Mouse (Mus musculus): ENCODE results near the gene Bpifb3. TPM values are rescaled to one million over a fixed set of nuclear protein-coding genes. Genes with fewer than 3 reads are reported as not detected.

The Bpifb3 gene
- polyA plus RNA-seq, 1 experiment from 2014 or later, result not detected

- Histone ChIP-seq H3K9ac (ENCODE audit: low read depth, low read length) (no peak overlapping the region), H3K27ac (ENCODE audit: low read depth, low read length) (no peak overlapping the region), H3K9me3 (ENCODE audit: control insufficient read depth, low read length) (no peaks in the 10 kb centered on the region), H3K4me3 (ENCODE audit: low read depth, low read length) (no peak overlapping the region), H3K27me3 (replicated peaks; ENCODE audit: control insufficient read depth, insufficient read depth, low read length) (no peaks in the 10 kb centered on the region), H3K4me1 (replicated peaks; ENCODE audit: control insufficient read depth, insufficient read depth, low read length) (no peaks in the 10 kb centered on the region), H3K36me3 (ENCODE audit: control insufficient read depth, insufficient read depth, low read length) (no peaks in the 10 kb centered on the region), H3K4me2 (no peak overlapping the region)
- DNase-seq (ENCODE audit: low spot score) (peak; percentile 36), ATAC-seq (replicated peaks; ENCODE audit: low FRiP score) (no peak)
- 45% methylated on average over 3 of the region's 3 CpGs for WGBS
Measured at GRCm38 (mm10) chr2:153929871-153930413, 11.9 kb downstream of the Bpifb3 start.

GRCm38 (mm10) chr2:153931125-153931524 is 13.1 kb downstream of the Bpifb3 start:
- H3K36me3 ChIP-seq (ENCODE audit: control insufficient read depth, insufficient read depth, low read length), result no peaks in the 10 kb centered on the region
- no peaks in the 10 kb centered on the region for H3K27me3 ChIP-seq (replicated peaks; ENCODE audit: control insufficient read depth, insufficient read depth, low read length)
- 80% methylated on average over 6 of the region's 6 CpGs for WGBS
- DNase-seq (ENCODE audit: low spot score), result no peak
- no peak overlapping the region for H3K9ac ChIP-seq (ENCODE audit: low read depth, low read length)
- no peak for ATAC-seq (replicated peaks; ENCODE audit: low FRiP score)
- H3K27ac ChIP-seq (ENCODE audit: low read depth, low read length), result no peak overlapping the region
- no peaks in the 10 kb centered on the region for H3K9me3 ChIP-seq (ENCODE audit: control insufficient read depth, low read length)
- H3K4me1 ChIP-seq (replicated peaks; ENCODE audit: control insufficient read depth, insufficient read depth, low read length), result no peaks in the 10 kb centered on the region
- H3K4me3 ChIP-seq (ENCODE audit: low read depth, low read length), result no peak overlapping the region
- H3K4me2 ChIP-seq, result no peak overlapping the region

GRCm38 (mm10) chr2:153933311-153933710 is 15.3 kb downstream of the Bpifb3 start:
- Histone ChIP-seq H3K4me3 (ENCODE audit: low read depth, low read length) (no peak overlapping the region), H3K9me3 (ENCODE audit: control insufficient read depth, low read length) (no peaks in the 10 kb centered on the region), H3K4me2 (no peak overlapping the region), H3K9ac (ENCODE audit: low read depth, low read length) (no peak overlapping the region), H3K27me3 (replicated peaks; ENCODE audit: control insufficient read depth, insufficient read depth, low read length) (no peaks in the 10 kb centered on the region), H3K4me1 (replicated peaks; ENCODE audit: control insufficient read depth, insufficient read depth, low read length) (no peaks in the 10 kb centered on the region), H3K27ac (ENCODE audit: low read depth, low read length) (no peak overlapping the region), H3K36me3 (ENCODE audit: control insufficient read depth, insufficient read depth, low read length) (no peaks in the 10 kb centered on the region)
- no peak for DNase-seq (ENCODE audit: low spot score)
- no peak for ATAC-seq (replicated peaks; ENCODE audit: low FRiP score)
- WGBS, result 71% methylated on average over 6 of the region's 6 CpGs

GRCm38 (mm10) chr2:153935348-153935747 is 17.3 kb downstream of the Bpifb3 start:
- H3K36me3 ChIP-seq (ENCODE audit: control insufficient read depth, insufficient read depth, low read length), result no peaks in the 10 kb centered on the region
- WGBS, result 82% methylated on average over 6 of the region's 6 CpGs
- H3K4me3 ChIP-seq (ENCODE audit: low read depth, low read length), result no peak overlapping the region
- ATAC-seq (replicated peaks; ENCODE audit: low FRiP score), result no peak
- H3K27me3 ChIP-seq (replicated peaks; ENCODE audit: control insufficient read depth, insufficient read depth, low read length), result no peaks in the 10 kb centered on the region
- H3K9ac ChIP-seq (ENCODE audit: low read depth, low read length), result no peak overlapping the region
- DNase-seq (ENCODE audit: low spot score), result no peak
- no peaks in the 10 kb centered on the region for H3K9me3 ChIP-seq (ENCODE audit: control insufficient read depth, low read length)
- no peak overlapping the region for H3K27ac ChIP-seq (ENCODE audit: low read depth, low read length)
- no peaks in the 10 kb centered on the region for H3K4me1 ChIP-seq (replicated peaks; ENCODE audit: control insufficient read depth, insufficient read depth, low read length)
- no peak overlapping the region for H3K4me2 ChIP-seq

- Histone ChIP-seq H3K4me1 (replicated peaks; ENCODE audit: control insufficient read depth, insufficient read depth, low read length) (no peaks in the 10 kb centered on the region), H3K36me3 (ENCODE audit: control insufficient read depth, insufficient read depth, low read length) (no peaks in the 10 kb centered on the region), H3K27ac (ENCODE audit: low read depth, low read length) (no peak within 1 kb of the TSS), H3K4me3 (ENCODE audit: low read depth, low read length) (no peak within 1 kb of the TSS), H3K4me2 (no peak within 1 kb of the TSS), H3K27me3 (replicated peaks; ENCODE audit: control insufficient read depth, insufficient read depth, low read length) (no peaks in the 10 kb centered on the region), H3K9ac (ENCODE audit: low read depth, low read length) (no peak within 1 kb of the TSS), H3K9me3 (ENCODE audit: control insufficient read depth, low read length) (no peaks in the 10 kb centered on the region)
- ATAC-seq (replicated peaks; ENCODE audit: low FRiP score), result no peak
- WGBS, result 69% methylated on average over 5 of the region's 5 CpGs
- DNase-seq (ENCODE audit: low spot score), result no peak
Measured at GRCm38 (mm10) chr2:153937843-153938242, 19.8 kb downstream of the Bpifb3 start, which contains the start of gene Bpifb4. Gene Bpifb4, plus strand, starts transcription at chr2:153938212.

GRCm38 (mm10) chr2:153943537-153943936 is 25.5 kb downstream of the Bpifb3 start:
- WGBS, result 44% methylated on average over 3 of the region's 3 CpGs
- no peak overlapping the region for H3K9ac ChIP-seq (ENCODE audit: low read depth, low read length)
- no peak overlapping the region for H3K4me3 ChIP-seq (ENCODE audit: low read depth, low read length)
- H3K4me2 ChIP-seq, result no peak overlapping the region
- H3K27ac ChIP-seq (ENCODE audit: low read depth, low read length), result no peak overlapping the region
- DNase-seq (ENCODE audit: low spot score), result peak; percentile 50
- no peaks in the 10 kb centered on the region for H3K27me3 ChIP-seq (replicated peaks; ENCODE audit: control insufficient read depth, insufficient read depth, low read length)
- ATAC-seq (replicated peaks; ENCODE audit: low FRiP score), result no peak
- H3K4me1 ChIP-seq (replicated peaks; ENCODE audit: control insufficient read depth, insufficient read depth, low read length), result no peaks in the 10 kb centered on the region
- H3K36me3 ChIP-seq (ENCODE audit: control insufficient read depth, insufficient read depth, low read length), result no peaks in the 10 kb centered on the region
- no peaks in the 10 kb centered on the region for H3K9me3 ChIP-seq (ENCODE audit: control insufficient read depth, low read length)

DNA sequence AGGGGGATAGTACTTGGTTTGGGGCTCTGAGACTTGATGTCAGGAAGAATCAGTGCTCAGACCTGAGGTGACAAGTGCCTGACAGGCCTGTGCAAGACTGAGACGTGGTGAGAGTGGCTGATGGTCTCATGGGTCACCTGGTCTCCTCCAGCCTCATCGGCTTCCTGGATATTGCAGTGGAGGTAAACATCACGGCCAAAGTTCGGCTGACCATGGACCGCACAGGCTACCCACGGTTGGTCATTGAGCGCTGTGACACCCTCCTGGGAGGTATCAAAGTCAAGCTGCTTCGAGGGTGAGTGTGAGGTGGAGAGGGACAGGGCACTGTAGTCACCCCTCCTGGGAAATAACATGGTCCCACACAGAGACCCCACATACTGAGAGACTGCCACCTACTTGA is 26.5 kb downstream of the Bpifb3 start:
- WGBS, result 65% methylated on average over 8 of the region's 8 CpGs
- H3K4me3 ChIP-seq (ENCODE audit: low read depth, low read length), result no peak overlapping the region
- no peak overlapping the region for H3K9ac ChIP-seq (ENCODE audit: low read depth, low read length)
- no peaks in the 10 kb centered on the region for H3K27me3 ChIP-seq (replicated peaks; ENCODE audit: control insufficient read depth, insufficient read depth, low read length)
- H3K27ac ChIP-seq (ENCODE audit: low read depth, low read length), result no peak overlapping the region
- H3K9me3 ChIP-seq (ENCODE audit: control insufficient read depth, low read length), result no peaks in the 10 kb centered on the region
- ATAC-seq (replicated peaks; ENCODE audit: low FRiP score) (peak; percentile 55; the same call in 1 of the 2 replicates), DNase-seq (ENCODE audit: low spot score) (no peak)
- no peaks in the 10 kb centered on the region for H3K4me1 ChIP-seq (replicated peaks; ENCODE audit: control insufficient read depth, insufficient read depth, low read length)
- H3K4me2 ChIP-seq, result no peak overlapping the region
- no peaks in the 10 kb centered on the region for H3K36me3 ChIP-seq (ENCODE audit: control insufficient read depth, insufficient read depth, low read length)

GRCm38 (mm10) chr2:153952897-153953296 is 34.9 kb downstream of the Bpifb3 start:
- Histone ChIP-seq H3K4me1 (replicated peaks; ENCODE audit: control insufficient read depth, insufficient read depth, low read length) (no peaks in the 10 kb centered on the region), H3K27ac (ENCODE audit: low read depth, low read length) (no peak overlapping the region), H3K36me3 (ENCODE audit: control insufficient read depth, insufficient read depth, low read length) (no peaks in the 10 kb centered on the region), H3K27me3 (replicated peaks; ENCODE audit: control insufficient read depth, insufficient read depth, low read length) (no peaks in the 10 kb centered on the region; the same call in 1 of the 2 replicates), H3K4me3 (ENCODE audit: low read depth, low read length) (no peak overlapping the region), H3K9ac (ENCODE audit: low read depth, low read length) (no peak overlapping the region), H3K4me2 (no peak overlapping the region), H3K9me3 (ENCODE audit: control insufficient read depth, low read length) (no peaks in the 10 kb centered on the region)
- WGBS, result 27% methylated on average over 6 of the region's 6 CpGs
- ATAC-seq (replicated peaks; ENCODE audit: low FRiP score) (no peak), DNase-seq (ENCODE audit: low spot score) (no peak)

DNA sequence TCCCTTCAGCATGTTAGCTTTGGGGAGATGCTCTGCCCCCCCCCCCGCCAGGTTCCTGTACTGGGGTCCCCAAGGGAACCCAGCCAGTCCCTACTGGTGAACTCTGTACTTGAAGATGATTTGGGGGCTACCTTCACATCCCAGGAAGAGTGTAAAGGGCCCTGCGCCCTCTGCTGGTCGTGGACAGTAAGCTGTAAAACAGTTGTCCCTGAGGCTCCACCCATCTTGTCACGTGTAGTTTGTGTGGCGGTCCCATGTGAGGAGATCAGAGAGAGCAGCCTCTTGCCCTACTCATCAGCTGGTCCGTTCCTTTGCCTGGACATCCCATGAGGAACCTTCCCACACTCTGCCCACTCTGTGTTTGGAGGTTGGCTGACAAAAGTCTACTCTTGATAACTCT is 35.8 kb downstream of the Bpifb3 start:
- H3K4me1 ChIP-seq (replicated peaks; ENCODE audit: control insufficient read depth, insufficient read depth, low read length), result no peaks in the 10 kb centered on the region
- ATAC-seq (replicated peaks; ENCODE audit: low FRiP score) (0 out of 2 replicates have a peak, but pooled peaks have one; percentile 41), DNase-seq (ENCODE audit: low spot score) (peak; percentile 51)
- 4% methylated on average over 6 of the region's 6 CpGs for WGBS
- no peaks in the 10 kb centered on the region for H3K9me3 ChIP-seq (ENCODE audit: control insufficient read depth, low read length)
- no peak overlapping the region for H3K4me3 ChIP-seq (ENCODE audit: low read depth, low read length)
- no peak overlapping the region for H3K9ac ChIP-seq (ENCODE audit: low read depth, low read length)
- no peaks in the 10 kb centered on the region; the same call in 1 of the 2 replicates for H3K27me3 ChIP-seq (replicated peaks; ENCODE audit: control insufficient read depth, insufficient read depth, low read length)
- H3K27ac ChIP-seq (ENCODE audit: low read depth, low read length), result no peak overlapping the region
- H3K36me3 ChIP-seq (ENCODE audit: control insufficient read depth, insufficient read depth, low read length), result no peaks in the 10 kb centered on the region
- H3K4me2 ChIP-seq, result peak overlapping the region; percentile 16; the same call in 1 of the 2 replicates

Data from liver, embryonic 11.5 days (tissue).